Mouse (Mus musculus) frontal cortex, postnatal 10 days (tissue): ENCODE data around the gene Gpr161.
A peak's percentile ranks its signal among the peaks of the same experiment; 100 is the strongest.
"Not testable (repeated sequence)": the region's sequence is repeated elsewhere in the genome, so short reads cannot be mapped to it uniquely, and the experiment has no call there.

Experiments used
- DNase-seq, 2 experiments: peaks; one replicate each; pipeline ENCODE4 v3.0.0; 2022; ENCODE audit warnings: low spot score in 2 of 2, mixed read lengths in 1 of 2

The Gpr161 gene

GRCm38 (mm10) chr1:165316361-165316760, 20.8 kb downstream of the Gpr161 start:
- DNase-seq, result no peak

- DNase-seq, result peak in 1 of 2 experiments; percentile 70
Measured at GRCm38 (mm10) chr1:165320141-165320934, 24.7 kb downstream of the Gpr161 start.

- peak in 1 of 2 experiments; percentile 31 for DNase-seq
Measured at GRCm38 (mm10) chr1:165321393-165321861, 25.8 kb downstream of the Gpr161 start.

GRCm38 (mm10) chr1:165321891-165322290, 26.3 kb downstream of the Gpr161 start:
- DNase-seq, result no peak

GRCm38 (mm10) chr1:165322934-165323333, 27.3 kb downstream of the Gpr161 start:
- no peak for DNase-seq

- DNase-seq, result no peak
Measured at GRCm38 (mm10) chr1:165327370-165327769, 31.8 kb downstream of the Gpr161 start.

GRCm38 (mm10) chr1:165327831-165328230, 32.2 kb downstream of the Gpr161 start:
- no peak for DNase-seq

- DNase-seq, result not testable (repeated sequence)
Measured at GRCm38 (mm10) chr1:165328384-165329289, 33.0 kb downstream of the Gpr161 start.

- DNase-seq, result no peak
Measured at GRCm38 (mm10) chr1:165330859-165331258, 35.3 kb downstream of the Gpr161 start.

GRCm38 (mm10) chr1:165332797-165333196, 37.2 kb downstream of the Gpr161 start:
- DNase-seq, result no peak

- no peak for DNase-seq
Measured at GRCm38 (mm10) chr1:165342126-165342525, 46.5 kb downstream of the Gpr161 start.

- no peak for DNase-seq
Measured at GRCm38 (mm10) chr1:165344453-165344852, 48.9 kb downstream of the Gpr161 start.

- DNase-seq, result no peak
Measured at GRCm38 (mm10) chr1:165348627-165349026, 53.0 kb downstream of the Gpr161 start.

- DNase-seq, result no peak
Measured at GRCm38 (mm10) chr1:165356347-165356746, 60.8 kb downstream of the Gpr161 start.

- no peak for DNase-seq
Measured at GRCm38 (mm10) chr1:165363271-165363670, 67.7 kb downstream of the Gpr161 start.

- DNase-seq, result no peak
Measured at GRCm38 (mm10) chr1:165365057-165365456, 69.5 kb downstream of the Gpr161 start.

GRCm38 (mm10) chr1:165370990-165371389, 75.4 kb downstream of the Gpr161 start:
- DNase-seq, result no peak

- no peak for DNase-seq
Measured at GRCm38 (mm10) chr1:165373839-165374238, 78.2 kb downstream of the Gpr161 start.
